Mouse (Mus musculus) layer of hippocampus, adult 9-10 months (tissue): Measurements from ENCODE around the gene Zfp334.

Source experiments
- DNase-seq: peaks from one replicate; pipeline ENCODE4 v3.0.0; 2022; ENCODE audit warnings: low spot score

Zfp334 gene

DNA sequence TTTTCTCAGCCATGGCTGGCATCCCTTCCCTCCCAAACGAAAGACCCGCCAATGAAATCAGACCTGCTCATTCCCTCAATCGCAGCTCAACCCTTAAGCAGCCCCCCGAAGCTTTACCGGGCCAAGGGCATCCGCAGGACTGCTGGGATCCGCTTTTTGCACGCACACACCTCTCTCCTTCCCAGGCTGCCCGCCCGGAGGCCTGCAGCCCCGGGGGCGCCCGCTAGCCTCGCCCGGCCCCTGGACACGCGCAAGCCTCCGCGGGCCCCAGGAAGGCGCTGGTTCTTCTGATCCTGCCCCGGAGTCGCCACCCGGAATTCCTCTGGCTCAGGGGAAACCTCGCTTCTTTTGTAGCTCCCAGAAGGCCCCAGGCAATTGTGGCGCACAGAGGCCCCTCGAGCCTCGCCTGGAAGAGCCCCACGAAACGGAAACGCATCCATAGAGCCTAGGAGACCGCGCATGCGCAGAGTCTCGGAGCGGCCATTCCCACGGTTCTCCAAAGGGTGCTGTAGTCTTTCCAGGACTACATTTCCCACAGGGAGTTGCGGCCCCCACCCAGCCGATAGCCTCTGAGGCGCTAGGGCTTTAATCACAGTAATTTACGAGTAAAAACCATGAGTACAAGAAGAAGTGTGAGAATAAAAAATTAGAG, at the start of gene Zfp334:
Zfp334 (minus strand) TSS at position 416 of the 652 bp plus-strand sequence.
- peak; percentile 89 for DNase-seq

DNA sequence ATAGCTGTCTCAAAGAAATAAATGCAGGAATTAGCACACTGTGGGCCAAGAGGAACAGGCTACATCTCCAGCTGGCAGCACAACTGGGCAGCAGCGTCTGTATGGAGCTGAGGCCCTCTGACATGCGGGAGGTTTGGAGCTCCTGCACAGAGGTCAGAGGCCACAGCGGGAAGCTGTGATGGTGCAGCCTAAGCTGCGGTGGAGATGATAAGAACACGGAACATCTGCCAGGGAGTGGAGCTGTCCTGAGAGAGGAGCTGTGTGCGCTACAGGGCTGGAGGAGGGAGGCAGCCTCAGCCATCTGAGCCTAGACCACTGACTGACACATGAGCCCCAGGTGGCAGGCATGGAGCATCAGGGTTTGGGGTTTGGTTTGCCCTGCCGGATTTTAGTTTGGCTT, 40.6 kb upstream of the Zfp334 start:
- DNase-seq, result no peak

DNA sequence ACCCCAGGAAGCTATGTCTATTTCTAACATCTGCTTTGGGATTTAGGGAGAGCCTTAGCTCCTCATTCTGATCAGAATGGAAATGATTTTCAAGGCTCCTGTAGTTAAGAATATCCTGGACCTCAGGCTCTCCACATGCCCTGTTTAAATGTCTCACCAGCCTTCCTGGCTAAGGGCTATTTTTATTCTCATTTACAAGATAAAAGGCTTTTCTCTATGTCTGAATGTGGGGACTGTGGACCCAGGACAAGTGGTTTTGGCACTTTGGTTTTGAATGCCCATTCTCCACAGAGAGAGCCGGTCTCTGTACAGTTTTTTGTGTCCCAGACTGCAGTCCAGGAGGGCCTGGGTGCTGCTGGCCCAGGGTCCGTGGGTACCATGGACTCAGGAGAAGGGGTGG, 32.1 kb upstream of the Zfp334 start:
- no peak for DNase-seq

DNA sequence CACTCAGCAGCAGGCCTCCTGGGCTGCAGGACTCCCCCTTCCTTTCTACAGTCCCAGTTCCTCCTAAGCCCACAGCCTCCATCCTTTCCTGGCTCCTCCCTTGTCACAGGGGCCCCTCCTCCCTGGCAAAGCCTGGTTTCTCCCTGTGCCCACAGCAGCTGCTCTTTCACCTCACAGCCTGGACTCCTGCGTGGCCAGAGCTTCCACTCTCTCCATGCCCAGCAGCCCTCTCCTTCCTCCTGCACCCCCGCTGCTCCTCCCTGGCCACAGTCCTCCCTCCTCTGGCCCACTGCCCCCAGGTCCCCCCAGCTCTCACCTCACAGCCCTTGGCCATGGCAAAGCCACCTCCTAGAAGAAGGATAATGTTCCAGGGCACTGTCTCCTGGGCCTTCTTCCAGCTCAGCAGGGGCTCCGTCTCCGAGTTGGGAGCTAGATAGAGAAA, 31.6 kb upstream of the Zfp334 start:
- no peak for DNase-seq

DNA sequence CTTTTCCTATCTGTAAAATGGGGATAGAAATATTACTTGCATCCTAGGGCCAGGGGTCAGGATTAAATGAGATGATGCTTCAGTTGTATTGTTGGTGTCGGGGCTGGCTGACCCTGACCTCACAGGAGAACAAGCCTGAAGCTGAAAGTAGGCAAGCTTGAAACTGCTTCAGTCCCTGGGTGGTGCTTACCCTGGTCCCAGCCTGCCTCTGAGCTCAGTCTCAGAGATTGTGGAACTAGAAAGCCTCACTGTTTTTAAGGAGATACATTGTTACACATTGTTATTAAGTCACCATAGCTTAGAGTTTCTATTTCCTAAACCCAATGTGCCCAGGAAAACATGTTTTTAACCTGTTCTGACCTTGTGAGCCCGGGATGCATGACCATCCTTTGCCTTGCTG, 30.5 kb upstream of the Zfp334 start:
- DNase-seq, result no peak

DNA sequence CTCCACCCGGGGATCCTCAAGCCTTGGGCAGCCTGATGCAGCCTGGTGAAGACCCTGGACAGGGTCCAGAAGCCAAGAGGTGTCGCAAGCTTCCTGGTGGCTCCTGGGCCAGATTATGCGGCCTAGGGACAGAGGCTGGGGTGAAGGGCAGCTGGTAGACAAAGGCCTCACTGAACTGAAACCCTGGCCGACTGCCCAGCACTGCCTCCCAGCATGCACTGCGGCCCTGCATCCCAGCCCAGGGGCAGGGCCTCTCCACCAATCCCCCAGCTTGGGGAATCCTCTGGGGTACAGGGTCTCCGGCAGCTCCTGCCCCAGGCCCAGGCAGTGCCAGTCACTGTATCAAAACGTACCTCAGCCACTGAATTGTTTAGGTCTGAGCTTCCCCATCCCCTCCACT, 29.2 kb upstream of the Zfp334 start:
- DNase-seq, result peak; percentile 39

DNA sequence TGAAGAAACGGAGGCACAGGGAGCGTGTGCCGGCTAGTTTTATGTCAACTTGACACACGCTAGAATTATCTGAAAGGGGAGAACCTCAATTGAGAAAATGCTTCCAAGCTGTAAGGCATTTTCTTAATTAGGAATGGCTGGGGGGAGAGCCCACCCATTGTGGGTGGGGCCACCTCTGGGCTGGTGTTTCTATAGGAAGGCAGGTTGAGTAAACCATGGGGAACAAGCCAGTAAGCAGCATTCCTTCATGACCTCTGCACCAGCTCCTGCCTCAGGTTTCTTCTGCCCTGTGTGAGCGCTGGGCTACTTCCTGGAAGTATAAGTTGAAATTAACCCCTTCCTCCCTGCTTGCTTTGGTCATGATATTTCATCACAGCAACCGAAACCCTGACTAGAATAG, 27.7 kb upstream of the Zfp334 start:
- no peak for DNase-seq

DNA sequence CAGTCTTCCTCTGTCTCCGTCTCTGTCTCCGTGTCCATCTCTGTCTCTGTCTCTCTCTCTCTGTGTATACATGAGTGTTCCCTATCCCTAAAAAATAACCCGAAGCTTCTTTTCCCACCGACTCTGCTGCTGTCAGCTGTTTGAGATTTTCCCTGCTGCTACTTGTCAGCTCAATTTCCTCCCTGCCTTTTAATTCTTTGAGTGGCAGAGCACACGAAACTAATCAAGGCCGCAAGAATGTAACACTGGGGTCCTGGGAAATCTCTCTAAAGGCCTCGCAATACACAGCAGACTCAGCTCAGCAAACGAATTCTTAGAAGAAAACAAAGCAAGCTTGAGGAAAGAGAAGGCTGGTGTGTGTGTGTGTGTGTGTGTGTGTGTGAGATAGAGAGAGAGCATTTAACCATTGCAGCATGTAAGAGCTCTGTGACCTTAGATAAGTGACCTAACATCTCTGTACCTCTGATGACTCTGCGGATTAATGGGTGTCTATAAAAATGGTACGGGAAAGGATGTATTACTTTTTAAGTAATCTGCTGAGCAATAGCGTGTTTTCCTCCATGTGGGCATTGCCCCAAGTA, 27.2 kb upstream of the Zfp334 start:
- DNase-seq, result no peak

DNA sequence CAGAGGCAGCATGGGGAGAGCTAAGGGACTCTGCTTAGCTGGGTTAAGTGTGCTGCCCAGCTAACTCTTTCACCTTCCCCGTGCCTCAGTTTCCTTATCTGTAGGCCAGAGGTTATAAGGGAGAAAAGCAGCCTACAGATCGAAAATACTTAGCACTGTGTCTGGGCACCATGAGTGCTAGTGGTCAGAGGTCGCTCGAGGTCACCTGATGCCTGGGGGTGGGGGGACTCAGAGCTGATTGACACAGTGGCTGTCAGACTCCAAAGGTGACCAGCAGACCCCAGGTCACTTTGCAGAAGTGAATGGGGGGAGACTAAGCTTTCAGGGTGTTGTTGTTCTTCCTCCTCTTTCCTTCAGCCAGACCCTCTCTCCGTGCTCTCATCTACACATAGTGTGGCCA, 26.3 kb upstream of the Zfp334 start:
- no peak for DNase-seq

DNA sequence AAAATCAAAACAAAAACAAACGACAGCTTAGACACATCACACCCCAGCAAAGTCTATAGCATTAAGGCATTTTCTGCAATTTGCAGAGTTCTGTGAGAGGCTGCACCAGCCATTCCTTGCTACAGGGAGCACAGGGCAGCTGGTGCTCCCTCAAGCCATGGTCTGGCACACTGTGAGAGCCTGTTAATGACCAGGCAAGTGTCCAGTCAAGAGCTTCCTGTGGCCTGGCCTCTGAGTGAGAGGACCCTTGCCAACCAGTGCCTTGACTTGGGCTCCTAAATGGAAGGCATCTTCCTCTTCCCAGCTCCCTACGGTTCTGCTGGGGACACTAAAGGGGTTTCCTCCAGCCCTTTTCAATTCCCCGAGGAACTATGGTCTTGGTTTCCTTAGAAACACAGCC, 25.8 kb upstream of the Zfp334 start:
- no peak for DNase-seq

DNA sequence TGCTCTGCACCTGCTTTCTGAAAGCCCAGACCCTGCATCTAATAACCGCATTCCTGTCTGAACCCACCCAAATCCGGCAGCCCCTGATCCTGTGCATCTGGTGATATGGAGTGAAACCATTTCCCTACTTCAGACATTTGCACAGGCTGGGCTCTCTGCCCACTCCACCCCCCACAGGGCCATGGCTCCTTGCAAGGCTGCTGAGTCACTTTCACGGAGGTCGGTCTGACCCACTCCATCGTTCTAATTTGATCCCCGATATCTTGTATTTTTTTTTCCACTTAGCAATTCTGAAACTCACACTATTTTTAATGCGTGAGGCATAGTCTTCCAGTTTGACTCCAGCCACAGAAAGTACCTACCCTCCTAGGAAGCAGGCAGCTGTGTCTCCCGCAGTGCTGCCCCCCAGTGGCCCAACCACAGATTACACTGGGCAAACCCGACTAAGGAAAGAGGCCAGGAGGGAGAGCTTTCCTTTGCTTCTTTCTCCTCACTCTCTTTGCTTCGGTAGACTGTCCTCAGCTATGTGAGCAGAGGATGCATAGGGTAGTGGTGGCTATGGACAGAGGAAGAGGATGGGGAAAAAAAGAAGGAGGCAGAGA, 19.7 kb upstream of the Zfp334 start:
- DNase-seq, result peak; percentile 61

DNA sequence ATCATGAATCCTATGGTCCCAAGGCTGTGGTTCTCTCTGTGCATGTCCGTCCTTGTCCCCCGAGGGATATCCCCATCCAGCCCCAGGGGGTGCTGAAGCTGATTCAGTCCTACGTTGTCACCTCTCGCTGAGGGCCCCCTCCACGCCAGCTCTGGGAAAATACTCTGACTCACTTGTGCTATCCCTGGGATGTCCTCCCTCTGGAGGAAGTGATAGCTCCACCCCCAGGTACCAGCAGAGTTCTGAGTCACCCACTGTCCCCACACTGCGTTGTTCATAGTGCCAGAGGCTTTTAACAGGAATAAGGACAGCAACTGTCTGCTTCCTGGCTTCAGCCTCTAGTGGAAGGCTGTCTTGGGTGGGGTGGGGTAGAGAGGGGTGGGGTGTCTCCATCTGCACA, 17.3 kb upstream of the Zfp334 start:
- no peak for DNase-seq

DNA sequence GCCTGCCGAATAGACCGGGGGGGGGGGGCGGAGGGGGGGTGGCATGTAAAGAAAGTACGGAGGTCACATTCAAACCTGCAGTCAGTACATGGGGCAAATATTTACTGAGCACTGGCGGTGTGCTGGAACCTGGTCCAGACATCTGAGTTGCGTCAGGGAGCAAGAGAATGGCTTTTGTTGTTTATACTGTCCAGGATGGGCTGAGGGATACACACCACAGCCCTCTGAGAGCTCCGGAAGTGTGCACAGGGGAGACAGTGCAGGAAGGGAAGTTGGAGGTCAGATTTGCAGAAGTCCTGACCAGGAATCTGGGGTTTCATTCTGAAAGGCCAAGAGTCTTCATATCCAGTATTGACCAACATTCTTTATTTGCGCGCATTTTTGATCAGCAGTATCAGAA, 16.9 kb upstream of the Zfp334 start:
- no peak for DNase-seq

DNA sequence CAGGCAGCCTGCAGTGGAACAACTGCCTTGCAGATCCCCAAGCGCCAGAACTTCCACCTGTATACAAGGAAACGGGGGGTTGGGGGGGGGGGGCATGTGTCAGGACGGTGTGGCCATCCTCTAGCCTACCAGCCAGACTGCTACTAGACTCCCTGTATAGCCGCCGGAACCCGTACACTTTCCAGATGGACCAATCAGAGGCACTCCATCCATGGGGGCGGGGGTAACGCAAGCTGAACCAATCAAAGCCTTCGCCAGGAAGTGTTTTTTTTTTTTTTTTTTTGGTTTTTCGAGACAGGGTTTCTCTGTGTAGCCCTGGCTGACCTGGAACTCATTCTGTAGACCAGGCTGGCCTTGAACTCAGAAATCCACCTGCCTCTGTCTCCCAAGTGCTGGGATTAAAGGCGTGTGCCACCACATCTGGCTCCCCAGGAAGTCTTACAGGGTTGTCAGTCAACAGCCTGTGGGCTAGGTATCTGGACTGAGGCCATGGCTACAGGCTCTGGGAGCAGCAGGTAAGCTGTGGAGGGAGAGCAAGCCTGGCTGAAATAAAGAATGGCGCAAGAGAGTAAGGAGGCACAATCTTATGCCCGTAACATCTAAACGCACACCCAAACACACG, 10.2 kb upstream of the Zfp334 start:
- no peak for DNase-seq

DNA sequence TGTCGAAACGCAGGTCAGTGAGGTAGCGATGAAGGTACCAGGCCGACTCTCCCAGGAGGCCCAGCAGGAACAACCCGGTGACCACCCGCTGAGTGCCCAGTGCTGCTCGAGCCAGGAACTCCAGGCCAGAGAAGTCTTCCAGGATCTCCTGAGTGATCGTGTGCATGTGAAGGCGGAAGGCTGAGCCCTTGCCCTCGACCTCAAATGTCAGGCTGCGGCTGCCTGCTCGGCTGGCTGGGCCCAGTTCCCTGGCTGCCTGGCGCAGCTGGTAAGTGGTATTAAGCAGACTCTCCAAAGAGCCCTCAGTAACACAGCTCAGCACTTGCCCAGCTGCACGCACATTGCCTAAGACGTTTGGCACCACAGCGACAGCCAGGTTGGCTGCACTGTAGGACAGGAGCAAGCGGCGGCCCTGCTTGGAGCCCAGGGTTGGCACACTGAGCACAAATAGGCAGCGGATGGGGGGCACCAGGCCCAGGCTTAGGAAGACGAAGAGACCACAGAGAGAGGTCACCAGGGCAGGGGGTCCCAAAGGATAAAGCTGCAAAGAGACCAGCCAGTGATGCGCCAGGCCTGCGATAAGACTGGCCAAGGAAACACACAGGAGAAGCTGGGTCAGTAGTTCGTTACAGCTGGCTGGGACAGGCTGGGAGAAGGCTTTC, 9.6 kb upstream of the Zfp334 start:
- no peak for DNase-seq

DNA sequence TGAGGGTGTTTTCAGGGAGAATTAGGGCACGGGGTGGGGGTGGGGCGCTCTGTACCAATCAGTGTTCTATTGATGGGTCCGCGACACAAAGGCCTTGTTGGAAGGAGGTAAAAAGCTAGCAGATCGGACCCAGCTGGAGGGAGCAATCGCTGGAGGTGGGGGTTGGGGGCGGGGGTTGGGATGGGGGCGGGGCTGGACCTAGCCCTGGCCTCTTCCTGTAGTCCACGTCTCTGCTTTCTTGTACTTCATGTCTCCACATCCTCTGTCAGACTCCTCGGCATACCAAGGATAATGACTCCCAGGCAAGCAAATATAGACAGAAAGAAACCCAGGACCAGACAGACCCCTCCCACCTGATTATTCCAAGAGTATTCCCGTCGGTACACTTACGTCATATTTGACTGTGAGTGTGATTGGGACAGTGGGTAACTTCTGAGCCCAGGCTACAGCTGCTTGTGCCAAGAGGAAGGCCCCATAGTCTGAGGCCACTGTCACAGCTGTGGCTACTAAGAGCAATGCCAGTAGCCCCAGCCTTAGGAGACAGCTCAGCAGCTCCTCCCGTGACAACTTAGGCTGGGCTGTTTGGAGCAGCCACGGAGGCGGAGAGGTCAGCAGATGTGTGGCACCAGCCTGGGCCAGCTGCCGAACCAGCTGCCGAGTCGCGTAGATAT, 8.9 kb upstream of the Zfp334 start:
- DNase-seq, result no peak

DNA sequence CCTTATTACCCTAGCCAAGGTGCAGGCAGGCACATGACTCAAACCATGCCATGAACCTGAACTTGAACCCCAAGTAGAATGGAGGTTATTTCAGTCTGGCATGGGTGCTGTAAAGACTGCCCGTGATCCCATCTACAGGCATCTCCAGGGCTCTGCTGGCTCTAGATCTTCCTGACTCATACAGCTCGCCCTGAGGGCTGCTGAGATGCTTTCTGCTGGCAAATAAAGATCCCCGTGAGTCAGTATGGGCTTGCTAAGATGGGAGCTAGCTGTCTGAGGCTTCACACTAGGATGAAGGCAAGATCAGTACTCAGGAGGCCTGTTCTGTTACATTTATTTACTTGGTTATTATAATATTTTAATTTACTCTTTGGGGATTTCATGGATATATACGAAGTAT, 4.1 kb upstream of the Zfp334 start:
- no peak for DNase-seq

DNA sequence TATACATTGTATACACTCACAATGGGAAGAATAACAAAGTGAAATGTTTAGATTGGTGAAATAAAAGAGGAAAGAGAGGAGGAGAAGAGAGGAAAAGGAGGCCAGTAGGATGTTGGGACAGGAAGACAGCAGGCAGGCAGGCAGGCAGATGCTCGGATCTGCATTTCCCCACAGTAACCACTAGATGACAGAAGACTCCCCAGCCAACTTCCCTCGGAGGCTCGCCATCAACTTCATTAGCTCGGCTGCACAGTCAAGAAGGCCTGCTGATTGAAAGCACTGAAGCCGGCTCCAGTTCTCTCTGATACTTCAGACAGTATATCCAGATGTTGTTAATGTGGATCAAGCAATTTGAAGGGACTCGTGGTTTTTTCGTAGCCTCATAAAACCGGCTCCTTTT, 3.5 kb upstream of the Zfp334 start:
- DNase-seq, result peak; percentile 56

DNA sequence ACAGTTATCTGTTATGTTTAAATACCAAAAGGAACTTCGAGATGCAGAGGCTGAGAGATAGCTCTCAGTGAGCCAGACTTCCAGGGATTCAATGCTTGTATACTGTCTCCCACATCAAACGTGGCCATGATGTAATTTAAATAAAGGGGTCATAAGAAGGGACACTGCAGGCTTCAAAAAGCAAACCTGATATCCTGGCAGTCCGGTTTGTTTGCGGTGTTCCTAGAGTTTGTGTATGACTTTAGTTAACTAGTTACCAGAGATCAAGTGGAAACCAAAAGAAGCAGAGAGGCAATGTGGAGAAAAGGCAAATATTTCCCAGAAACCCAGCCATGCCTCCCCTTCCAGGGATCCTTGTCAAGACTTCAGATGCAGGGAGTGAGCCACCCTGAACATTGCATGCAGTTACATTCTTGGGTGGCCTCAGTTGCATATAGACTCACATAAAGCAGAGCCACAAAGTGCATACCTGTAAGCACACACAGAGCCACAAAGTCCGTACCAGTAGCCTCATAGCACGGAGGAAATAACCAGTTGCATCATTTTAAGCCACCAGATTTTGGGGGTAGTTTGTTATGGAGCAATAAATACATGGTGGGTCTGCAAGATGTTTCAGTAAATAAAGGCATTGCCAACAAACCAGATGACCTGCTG, 1.4 kb upstream of the Zfp334 start:
- DNase-seq, result no peak

DNA sequence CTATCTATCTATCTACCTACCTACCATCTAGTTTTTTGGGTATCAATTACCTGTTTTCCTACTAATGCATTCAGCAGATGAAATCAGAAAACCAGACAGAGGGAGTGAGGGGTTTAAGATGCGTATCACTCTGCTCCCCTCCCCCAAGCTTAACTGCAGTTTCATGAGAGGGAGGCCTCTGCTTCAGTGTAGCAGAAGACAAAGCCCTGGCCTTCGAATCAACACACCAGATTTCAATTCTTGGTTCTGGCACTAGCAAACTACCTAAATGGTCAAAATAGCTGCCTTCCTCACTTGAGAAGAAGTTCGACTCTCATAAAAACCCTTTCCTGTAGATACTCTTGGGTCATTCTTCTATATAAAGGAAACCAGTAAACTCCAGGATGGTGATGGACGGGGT, 689 bp downstream of the Zfp334 start:
- DNase-seq, result no peak

DNA sequence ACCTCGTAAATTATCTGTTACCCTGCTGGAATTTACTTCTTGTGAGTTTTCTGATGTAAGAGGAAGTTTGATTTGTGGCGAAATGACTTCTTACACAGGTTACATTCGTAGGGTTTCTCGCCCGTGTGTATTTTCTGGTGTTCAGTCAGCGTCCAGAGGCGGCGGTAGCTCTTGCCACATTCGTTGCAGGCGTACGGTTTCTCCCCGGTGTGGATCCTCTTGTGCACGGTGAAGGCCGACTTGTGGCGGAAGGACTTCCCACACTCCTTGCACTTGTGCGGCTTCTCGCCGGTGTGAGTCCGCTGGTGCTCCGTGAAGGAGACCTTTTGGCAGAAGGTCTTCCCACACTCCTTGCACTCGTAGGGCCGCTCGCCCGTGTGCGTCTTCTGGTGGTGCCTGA, 8.0 kb downstream of the Zfp334 start:
- DNase-seq, result no peak

DNA sequence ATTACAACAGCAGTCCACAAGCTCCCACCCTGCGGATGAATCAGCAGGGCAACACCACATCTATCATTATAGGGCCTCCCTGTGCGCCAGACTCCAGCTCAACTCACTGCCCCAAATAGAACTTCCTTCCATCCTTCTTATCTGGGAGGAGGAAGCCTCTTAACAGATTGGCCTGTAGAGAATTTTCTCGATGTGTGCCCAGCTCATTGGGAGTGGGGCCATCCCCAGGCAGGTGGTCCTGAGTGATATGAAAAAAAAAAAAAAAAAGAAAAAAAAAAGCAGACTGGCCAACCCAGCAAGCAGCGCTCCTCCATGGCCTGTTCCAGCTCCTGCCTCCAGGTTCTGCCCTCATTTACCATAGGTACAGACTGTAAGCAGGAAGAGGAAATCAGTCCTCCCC, 12.1 kb downstream of the Zfp334 start:
- DNase-seq, result no peak
